Mouse (Mus musculus): Measurements from ENCODE around the gene Ifit3. TPM values are rescaled to one million over a fixed set of nuclear protein-coding genes. Genes with fewer than 3 reads are reported as not detected.
"Not testable (repeated sequence)": the region's sequence is repeated elsewhere in the genome, so short reads cannot be mapped to it uniquely, and the experiment has no call there.

The Ifit3 gene
- polyA plus RNA-seq, 1 experiment, result 3.0 TPM

DNA sequence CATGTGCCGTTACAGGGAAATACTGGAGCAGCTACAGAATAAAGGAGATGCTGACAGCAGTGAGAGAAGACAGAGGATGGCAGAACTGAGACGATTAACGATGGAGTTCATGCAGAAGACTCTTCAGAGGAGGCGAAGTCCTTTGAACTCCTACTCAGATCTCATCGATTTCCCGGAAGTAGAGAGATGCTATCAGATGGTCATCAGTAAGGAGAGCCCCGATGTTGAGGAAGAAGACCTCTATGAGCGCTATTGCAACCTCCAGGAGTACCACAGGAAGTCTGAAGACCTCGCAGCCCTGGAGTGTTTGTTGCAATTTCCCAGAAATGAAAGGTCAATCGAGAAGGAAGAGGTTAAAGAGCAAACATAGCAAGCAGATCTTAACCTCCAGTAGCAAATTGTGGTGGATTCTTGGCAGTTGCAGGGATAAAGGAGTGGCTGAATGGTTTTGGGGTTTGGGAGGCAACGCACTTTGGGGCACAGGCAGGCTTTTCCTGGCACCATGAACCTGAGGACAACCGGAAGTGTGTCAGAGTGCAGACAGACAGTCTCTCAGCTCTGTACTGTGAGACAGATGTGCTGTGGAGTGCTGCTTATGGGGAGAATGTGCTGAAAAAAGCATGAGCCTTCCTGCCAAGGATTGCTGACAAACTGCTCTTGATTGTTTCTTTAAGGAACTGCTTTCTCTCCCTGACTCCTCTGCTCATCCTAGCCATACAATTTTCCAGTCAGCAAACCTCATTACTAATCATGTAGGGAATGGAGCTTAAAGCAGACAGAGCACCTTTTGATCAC, 4.8 kb downstream of the Ifit3 start:
- not testable (repeated sequence) for H3K27ac ChIP-seq (ENCODE audit: insufficient read depth, low read length); H3K9ac ChIP-seq (ENCODE audit: low read depth, poor library complexity, severe bottlenecking); H3K36me3 ChIP-seq (ENCODE audit: control insufficient read depth, insufficient read depth, low read length, poor library complexity, severe bottlenecking); H3K4me1 ChIP-seq (ENCODE audit: control insufficient read depth, insufficient read depth, low read length); H3K9me3 ChIP-seq (replicated peaks; ENCODE audit: control insufficient read depth, insufficient read depth, low read length, poor library complexity, severe bottlenecking); H3K27me3 ChIP-seq (ENCODE audit: control insufficient read depth, insufficient read depth, low read length, poor library complexity, severe bottlenecking); H3K4me3 ChIP-seq (ENCODE audit: low read depth, low read length)

DNA sequence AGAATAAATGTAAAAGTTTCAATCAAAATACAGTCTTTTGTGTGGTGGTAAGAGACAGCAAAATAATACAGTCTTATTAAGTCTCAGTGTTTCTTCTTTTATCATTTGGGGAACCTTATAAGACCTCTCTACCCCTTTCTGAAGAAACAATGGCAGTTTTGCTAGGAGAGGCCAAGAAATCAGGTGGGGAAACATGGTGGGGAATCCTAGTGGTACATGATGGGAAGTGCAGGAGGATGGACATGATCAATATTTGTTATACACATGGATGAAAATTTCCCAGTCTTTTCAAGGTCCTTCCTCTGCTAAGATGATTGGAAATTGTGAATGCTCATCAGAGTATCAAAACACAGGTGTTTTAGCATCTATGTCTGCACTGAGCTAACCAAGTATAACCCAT, 5.6 kb downstream of the Ifit3 start:
- H3K4me1 ChIP-seq (ENCODE audit: control insufficient read depth, insufficient read depth, low read length), result no peaks in the 10 kb centered on the region
- H3K36me3 ChIP-seq (ENCODE audit: control insufficient read depth, insufficient read depth, low read length, poor library complexity, severe bottlenecking), result no peaks in the 10 kb centered on the region
- H3K9ac ChIP-seq (ENCODE audit: low read depth, poor library complexity, severe bottlenecking), result no peak overlapping the region
- TF ChIP-seq CTCF (IDR thresholded peaks at IDR 0.05; ENCODE audit: low read depth, low read length) (no peak), EP300 (IDR thresholded peaks at IDR 0.05; ENCODE audit: insufficient read depth, low read depth, low read length) (no peak), POLR2A (IDR thresholded peaks at IDR 0.05; ENCODE audit: insufficient read depth, low read length) (no peak)
- no peaks in the 10 kb centered on the region for H3K9me3 ChIP-seq (replicated peaks; ENCODE audit: control insufficient read depth, insufficient read depth, low read length, poor library complexity, severe bottlenecking)
- H3K27ac ChIP-seq (ENCODE audit: insufficient read depth, low read length), result no peak overlapping the region
- no peak overlapping the region for H3K4me3 ChIP-seq (ENCODE audit: low read depth, low read length)
- no peaks in the 10 kb centered on the region for H3K27me3 ChIP-seq (ENCODE audit: control insufficient read depth, insufficient read depth, low read length, poor library complexity, severe bottlenecking)

DNA sequence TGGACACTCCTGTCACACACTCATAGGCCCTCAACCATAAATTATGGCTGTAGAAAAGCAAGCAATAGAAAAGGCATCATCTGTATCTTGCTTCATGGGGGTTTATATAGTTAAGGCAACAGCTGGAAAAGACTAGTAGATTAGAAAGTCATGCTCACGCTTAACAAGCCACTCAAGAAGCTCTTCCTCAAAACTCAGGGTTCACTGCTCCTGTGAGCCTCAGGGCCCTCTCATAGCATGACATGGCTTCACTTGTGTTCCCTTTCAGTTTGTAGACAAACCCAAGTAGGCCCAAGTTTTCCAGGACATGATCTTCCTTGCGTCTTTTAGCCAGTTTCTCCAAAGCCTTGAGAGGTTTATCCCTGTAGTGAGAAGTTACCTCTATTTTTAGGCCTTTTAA, 10.1 kb downstream of the Ifit3 start:
- Histone ChIP-seq H3K4me3 (ENCODE audit: low read depth, low read length) (no peak overlapping the region), H3K4me1 (ENCODE audit: control insufficient read depth, insufficient read depth, low read length) (no peaks in the 10 kb centered on the region), H3K27ac (ENCODE audit: insufficient read depth, low read length) (no peak overlapping the region), H3K36me3 (ENCODE audit: control insufficient read depth, insufficient read depth, low read length, poor library complexity, severe bottlenecking) (no peaks in the 10 kb centered on the region), H3K27me3 (ENCODE audit: control insufficient read depth, insufficient read depth, low read length, poor library complexity, severe bottlenecking) (no peaks in the 10 kb centered on the region), H3K9ac (ENCODE audit: low read depth, poor library complexity, severe bottlenecking) (no peak overlapping the region), H3K9me3 (replicated peaks; ENCODE audit: control insufficient read depth, insufficient read depth, low read length, poor library complexity, severe bottlenecking) (no peaks in the 10 kb centered on the region)
- TF ChIP-seq EP300 (IDR thresholded peaks at IDR 0.05; ENCODE audit: insufficient read depth, low read depth, low read length), result no peak

DNA sequence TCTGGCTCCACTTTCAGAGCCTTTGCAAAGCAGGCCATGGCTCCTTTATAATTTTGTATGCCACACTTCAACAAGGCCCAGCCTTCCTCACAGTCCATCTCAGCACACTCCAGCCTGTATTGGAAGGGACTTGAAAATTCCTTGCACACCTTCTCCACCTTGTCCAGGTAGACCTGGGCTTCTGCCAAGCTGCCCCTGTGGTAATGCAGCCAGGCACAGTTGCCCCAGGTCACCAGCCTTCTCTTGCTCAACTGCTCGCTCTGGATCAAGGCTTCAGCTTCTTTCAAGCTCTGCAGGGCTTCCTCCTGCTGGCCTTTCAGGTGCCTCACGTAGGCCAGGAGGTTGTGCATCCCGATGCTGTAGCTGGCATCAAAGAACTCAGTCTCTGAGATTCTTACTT, 11.2 kb downstream of the Ifit3 start:
- H3K36me3 ChIP-seq (ENCODE audit: control insufficient read depth, insufficient read depth, low read length, poor library complexity, severe bottlenecking); H3K9ac ChIP-seq (ENCODE audit: low read depth, poor library complexity, severe bottlenecking); H3K4me3 ChIP-seq (ENCODE audit: low read depth, low read length); H3K9me3 ChIP-seq (replicated peaks; ENCODE audit: control insufficient read depth, insufficient read depth, low read length, poor library complexity, severe bottlenecking); H3K27me3 ChIP-seq (ENCODE audit: control insufficient read depth, insufficient read depth, low read length, poor library complexity, severe bottlenecking); H3K27ac ChIP-seq (ENCODE audit: insufficient read depth, low read length); H3K4me1 ChIP-seq (ENCODE audit: control insufficient read depth, insufficient read depth, low read length): not testable (repeated sequence)

DNA sequence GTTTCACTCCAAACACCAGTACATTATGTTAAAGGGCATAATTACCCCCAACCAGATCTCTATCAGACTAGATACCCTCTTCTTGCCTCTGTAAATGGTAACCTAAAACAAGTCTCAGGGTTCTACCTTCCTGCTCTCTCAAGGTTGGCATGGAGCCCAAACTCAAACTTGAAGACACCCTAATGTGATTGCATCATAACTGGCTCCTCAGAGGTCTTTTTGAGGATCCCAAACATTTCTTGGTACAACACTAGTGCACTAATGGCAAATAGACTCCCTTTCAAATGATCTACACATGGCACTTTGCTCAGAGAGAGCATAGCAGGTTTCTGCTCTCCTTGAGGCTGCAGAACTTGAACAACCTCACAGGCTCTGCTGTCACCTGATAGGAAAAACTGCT, 13.5 kb downstream of the Ifit3 start:
- Histone ChIP-seq H3K27ac (ENCODE audit: insufficient read depth, low read length) (no peak overlapping the region), H3K4me3 (ENCODE audit: low read depth, low read length) (no peak overlapping the region), H3K27me3 (ENCODE audit: control insufficient read depth, insufficient read depth, low read length, poor library complexity, severe bottlenecking) (no peaks in the 10 kb centered on the region), H3K36me3 (ENCODE audit: control insufficient read depth, insufficient read depth, low read length, poor library complexity, severe bottlenecking) (no peaks in the 10 kb centered on the region), H3K4me1 (ENCODE audit: control insufficient read depth, insufficient read depth, low read length) (no peaks in the 10 kb centered on the region), H3K9ac (ENCODE audit: low read depth, poor library complexity, severe bottlenecking) (no peak overlapping the region), H3K9me3 (replicated peaks; ENCODE audit: control insufficient read depth, insufficient read depth, low read length, poor library complexity, severe bottlenecking) (no peaks in the 10 kb centered on the region)
- TF ChIP-seq POLR2A (IDR thresholded peaks at IDR 0.05; ENCODE audit: insufficient read depth, low read length) (no peak), CTCF (IDR thresholded peaks at IDR 0.05; ENCODE audit: low read depth, low read length) (no peak), EP300 (IDR thresholded peaks at IDR 0.05; ENCODE audit: insufficient read depth, low read depth, low read length) (no peak)

DNA sequence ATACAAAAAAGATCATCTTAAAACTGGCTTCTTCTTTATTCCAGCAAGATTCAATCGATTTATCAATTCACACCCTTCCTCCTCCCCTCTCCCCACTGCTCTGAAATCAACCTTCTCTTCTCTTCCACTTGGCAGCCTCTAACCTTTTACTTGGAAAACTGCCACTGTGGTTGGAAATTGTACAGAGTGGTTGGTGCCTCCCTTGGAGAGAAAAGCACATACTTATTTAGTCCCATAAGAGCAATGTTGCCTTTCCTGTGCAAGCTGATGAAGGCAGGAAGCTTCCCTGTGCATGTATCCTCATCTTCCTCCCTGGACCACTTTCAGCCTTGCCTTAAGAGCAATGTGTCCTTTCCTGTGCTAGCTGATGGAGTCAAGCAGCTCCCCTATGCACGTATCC, 15.0 kb downstream of the Ifit3 start:
- Histone ChIP-seq H3K36me3 (ENCODE audit: control insufficient read depth, insufficient read depth, low read length, poor library complexity, severe bottlenecking) (no peaks in the 10 kb centered on the region), H3K9me3 (replicated peaks; ENCODE audit: control insufficient read depth, insufficient read depth, low read length, poor library complexity, severe bottlenecking) (no peaks in the 10 kb centered on the region), H3K9ac (ENCODE audit: low read depth, poor library complexity, severe bottlenecking) (no peak overlapping the region), H3K4me3 (ENCODE audit: low read depth, low read length) (no peak overlapping the region), H3K4me1 (ENCODE audit: control insufficient read depth, insufficient read depth, low read length) (no peaks in the 10 kb centered on the region), H3K27ac (ENCODE audit: insufficient read depth, low read length) (no peak overlapping the region), H3K27me3 (ENCODE audit: control insufficient read depth, insufficient read depth, low read length, poor library complexity, severe bottlenecking) (no peaks in the 10 kb centered on the region)
- TF ChIP-seq POLR2A (IDR thresholded peaks at IDR 0.05; ENCODE audit: insufficient read depth, low read length) (no peak), CTCF (IDR thresholded peaks at IDR 0.05; ENCODE audit: low read depth, low read length) (no peak), EP300 (IDR thresholded peaks at IDR 0.05; ENCODE audit: insufficient read depth, low read depth, low read length) (no peak)

DNA sequence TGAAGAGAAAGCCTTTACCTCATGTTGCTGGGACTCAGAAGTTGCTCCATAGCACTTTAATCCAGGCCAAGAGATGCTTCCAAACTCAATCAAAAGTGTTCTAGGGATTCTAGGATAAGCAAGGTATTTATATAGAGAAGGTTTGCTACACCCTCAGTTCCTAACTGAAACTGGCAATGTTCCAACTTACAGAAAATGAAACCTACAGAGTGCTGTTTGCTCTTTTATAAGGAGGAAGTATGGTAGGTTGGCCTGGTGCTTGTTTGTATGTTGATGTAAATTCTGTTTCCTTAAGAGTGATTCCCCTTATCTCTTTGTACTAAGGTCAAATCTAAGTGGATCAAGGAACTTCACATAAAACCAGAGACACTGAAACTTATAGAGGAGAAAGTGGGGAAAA, 15.9 kb downstream of the Ifit3 start:
- H3K4me1 ChIP-seq (ENCODE audit: control insufficient read depth, insufficient read depth, low read length); H3K36me3 ChIP-seq (ENCODE audit: control insufficient read depth, insufficient read depth, low read length, poor library complexity, severe bottlenecking); H3K9me3 ChIP-seq (replicated peaks; ENCODE audit: control insufficient read depth, insufficient read depth, low read length, poor library complexity, severe bottlenecking); H3K27me3 ChIP-seq (ENCODE audit: control insufficient read depth, insufficient read depth, low read length, poor library complexity, severe bottlenecking); H3K4me3 ChIP-seq (ENCODE audit: low read depth, low read length); H3K27ac ChIP-seq (ENCODE audit: insufficient read depth, low read length); H3K9ac ChIP-seq (ENCODE audit: low read depth, poor library complexity, severe bottlenecking): not testable (repeated sequence)

DNA sequence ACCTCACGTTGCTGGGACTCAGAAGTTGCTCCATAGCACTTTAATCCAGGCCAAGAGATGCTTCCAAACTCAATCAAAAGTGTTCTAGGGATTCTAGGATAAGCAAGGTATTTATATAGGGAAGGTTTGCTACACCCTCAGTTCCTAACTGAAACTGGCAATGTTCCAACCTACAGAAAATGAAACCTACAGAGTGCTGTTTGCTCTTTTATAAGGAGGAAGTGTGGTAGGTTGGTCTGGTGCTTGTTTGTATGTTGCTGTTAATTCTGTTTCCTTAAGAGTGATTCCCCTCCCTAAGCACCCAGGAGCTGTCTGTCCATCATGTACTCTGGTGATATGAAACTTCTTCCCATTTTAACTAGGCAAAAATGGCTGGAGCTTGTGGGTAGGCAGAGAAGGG, 18.6 kb downstream of the Ifit3 start, which contains the start of gene Ifit1bl1:
Gene Ifit1bl1, minus strand, starts transcription at position 69 of the 400 bp plus-strand sequence.
- H3K4me1 ChIP-seq (ENCODE audit: control insufficient read depth, insufficient read depth, low read length); H3K27ac ChIP-seq (ENCODE audit: insufficient read depth, low read length); H3K4me3 ChIP-seq (ENCODE audit: low read depth, low read length); H3K27me3 ChIP-seq (ENCODE audit: control insufficient read depth, insufficient read depth, low read length, poor library complexity, severe bottlenecking); H3K36me3 ChIP-seq (ENCODE audit: control insufficient read depth, insufficient read depth, low read length, poor library complexity, severe bottlenecking); H3K9ac ChIP-seq (ENCODE audit: low read depth, poor library complexity, severe bottlenecking); H3K9me3 ChIP-seq (replicated peaks; ENCODE audit: control insufficient read depth, insufficient read depth, low read length, poor library complexity, severe bottlenecking): not testable (repeated sequence)

Data from ES-Bruce4 (cell line).